In the genomic region with DNA sequence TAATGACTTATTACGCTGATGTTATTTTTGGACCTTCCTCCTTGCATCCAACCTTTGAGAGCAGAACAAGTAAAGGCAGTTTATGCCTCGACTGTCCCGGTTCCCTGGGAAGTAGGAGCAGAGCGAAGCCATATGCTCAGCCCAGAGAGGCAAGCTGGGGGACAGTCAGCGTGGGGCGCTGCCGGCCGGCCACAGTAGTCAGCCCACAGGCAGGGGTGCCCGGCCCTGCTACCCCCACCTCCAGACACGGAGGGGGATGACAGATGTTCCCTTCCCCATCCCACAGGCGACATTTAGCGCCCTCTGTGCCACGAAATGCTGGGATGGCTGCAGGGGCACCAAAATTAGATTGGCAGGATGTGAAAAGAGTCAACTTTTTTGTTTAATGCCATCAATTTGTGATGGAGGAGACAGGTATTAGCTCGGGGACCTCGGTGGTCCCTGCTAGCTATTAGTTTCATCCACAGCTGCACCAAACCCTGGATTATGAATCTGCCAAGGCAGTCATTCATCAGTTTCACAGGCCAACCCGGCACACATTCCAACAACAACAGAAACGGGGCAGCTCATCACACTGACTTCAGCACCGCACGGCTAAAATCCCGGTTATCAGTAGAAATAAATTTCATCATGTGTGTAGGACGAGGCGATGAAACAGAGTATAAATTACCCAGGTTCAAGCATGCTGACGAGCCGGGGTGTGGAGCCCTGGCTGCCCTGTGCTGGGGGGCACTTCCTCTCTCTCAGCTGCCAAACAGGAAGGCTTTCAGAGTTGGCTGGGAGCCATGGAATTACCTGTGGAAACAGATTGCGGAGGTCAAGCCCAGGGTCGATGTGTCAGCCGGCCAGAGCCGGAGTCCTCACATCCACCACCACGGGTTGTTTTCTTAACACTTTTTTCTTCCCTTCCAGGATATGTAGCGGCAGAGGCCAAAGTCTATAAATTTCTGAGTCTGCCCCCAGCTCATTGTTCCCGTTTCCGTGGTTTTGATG, we compare ENCODE assay signal across 9 mouse cellular contexts.
DNase-seq lines count a peak whose midpoint lies in the region; ATAC-seq and TF ChIP-seq lines count a peak whose summit lies in the region.
"Had no signal": no experiment of that assay in that cellular context is flagged by ENCODE, and none has a peak within 500 bp of the region (broad histone marks: within the 10 kb centered on the region; RNA-seq: fewer than 3 reads in every experiment).

No protein-coding gene starts in this region.

- no peaks in the 10 kb centered on the region for H3K36me3 ChIP-seq in hindbrain, embryonic 14.5 days (replicated peaks; ENCODE audit: control insufficient read depth, insufficient read depth)
- no peaks in the 10 kb centered on the region for H3K36me3 ChIP-seq in stomach, postnatal 0 days (ENCODE audit: control insufficient read depth, insufficient read depth, low read length)
- H3K36me3 ChIP-seq: embryonic facial prominence, embryonic 15.5 days had no signal

- H3K9me3 ChIP-seq in hindbrain, embryonic 14.5 days (ENCODE audit: control insufficient read depth, low read length) = no peaks in the 10 kb centered on the region
- H3K9me3 ChIP-seq in stomach, postnatal 0 days (ENCODE audit: control insufficient read depth, low read length) = no peaks in the 10 kb centered on the region
- H3K9me3 ChIP-seq: embryonic facial prominence, embryonic 15.5 days had no signal

- H3K4me1 ChIP-seq in hindbrain, embryonic 14.5 days (replicated peaks; ENCODE audit: control insufficient read depth, insufficient read depth, low read length) = peaks cover 45% of the 10 kb centered on the region
- 0 out of 2 replicates have a peak, but pooled peaks cover 2% of the 10 kb centered on the region for H3K4me1 ChIP-seq in stomach, postnatal 0 days (replicated peaks; ENCODE audit: control insufficient read depth, insufficient read depth)

- no peak for TF ChIP-seq EP300 in stomach, postnatal 0 days (optimal IDR thresholded peaks at IDR 0.05)

- peak overlapping the region; percentile 76 for H3K27ac ChIP-seq in hindbrain, embryonic 14.5 days
- H3K27ac ChIP-seq in stomach, postnatal 0 days (replicated peaks) = no peak overlapping the region
- H3K27ac ChIP-seq: embryonic facial prominence, embryonic 15.5 days had no signal

- peak; percentile 26 for DNase-seq in urinary bladder, postnatal 14 days (ENCODE audit: low spot score)
- DNase-seq in urinary bladder, postnatal 25 days (ENCODE audit: low spot score) = no peak
- DNase-seq in hindbrain, embryonic 14.5 days (ENCODE audit: low spot score) = no peak
- DNase-seq in liver = peak; percentile 41
- DNase-seq in stomach, postnatal 0 days (ENCODE audit: low spot score) = peak; percentile 34
- no peak for DNase-seq in cerebellum, adult 9-10 months
- no peak for DNase-seq in cerebellum, postnatal 14 days
- DNase-seq in spleen, postnatal 36 days (ENCODE audit: low spot score in 2 of 2) = no peak

- no peaks in the 10 kb centered on the region for H3K27me3 ChIP-seq in hindbrain, embryonic 14.5 days (ENCODE audit: control insufficient read depth, insufficient read depth, low read length)
- 0 out of 2 replicates have a peak, but pooled peaks cover 2% of the 10 kb centered on the region for H3K27me3 ChIP-seq in stomach, postnatal 0 days (ENCODE audit: control insufficient read depth, insufficient read depth, low read length)

- WGBS in hindbrain, embryonic 14.5 days = 40% methylated on average over 32 of the region's 32 CpGs
- 39% methylated on average over 32 of the region's 32 CpGs for WGBS in stomach, postnatal 0 days

- no peak overlapping the region for H3K4me3 ChIP-seq in hindbrain, embryonic 14.5 days (replicated peaks; ENCODE audit: low read length)
- H3K4me3 ChIP-seq in stomach, postnatal 0 days (ENCODE audit: low read depth, low read length) = no peak overlapping the region
- H3K4me3 ChIP-seq: embryonic facial prominence, embryonic 15.5 days had no signal

- H3K4me2 ChIP-seq in hindbrain, embryonic 14.5 days (replicated peaks) = peak overlapping the region; percentile 16; the same call in 1 of the 2 replicates
- no peak overlapping the region for H3K4me2 ChIP-seq in stomach, postnatal 0 days (replicated peaks; ENCODE audit: low read depth)
- H3K4me2 ChIP-seq: embryonic facial prominence, embryonic 15.5 days had no signal

- 0 out of 2 replicates have a peak, but pooled peaks have one; percentile 48 for ATAC-seq in hindbrain, embryonic 14.5 days (ENCODE audit: low FRiP score)
- ATAC-seq in stomach, postnatal 0 days (ENCODE audit: low FRiP score, low TSS enrichment) = peak; percentile 51

- no peak overlapping the region for H3K9ac ChIP-seq in hindbrain, embryonic 14.5 days
- no peak overlapping the region for H3K9ac ChIP-seq in stomach, postnatal 0 days (ENCODE audit: low read length)
- H3K9ac ChIP-seq: embryonic facial prominence, embryonic 15.5 days had no signal

- no peak for TF ChIP-seq CTCF in stomach, postnatal 0 days (IDR thresholded peaks at IDR 0.05; ENCODE audit: low read depth)

Comparison
In these comparisons a context has a peak if more than half of its experiments do, and no peak if none do; other contexts are left out.
1. DNase-seq: peak in urinary bladder, postnatal 14 days (single experiment), liver (single experiment) and stomach, postnatal 0 days (single experiment); none in urinary bladder, postnatal 25 days (single experiment), hindbrain, embryonic 14.5 days (single experiment), cerebellum, adult 9-10 months (single experiment), cerebellum, postnatal 14 days (0 of 2) and spleen, postnatal 36 days (0 of 2).